In the genomic region with DNA sequence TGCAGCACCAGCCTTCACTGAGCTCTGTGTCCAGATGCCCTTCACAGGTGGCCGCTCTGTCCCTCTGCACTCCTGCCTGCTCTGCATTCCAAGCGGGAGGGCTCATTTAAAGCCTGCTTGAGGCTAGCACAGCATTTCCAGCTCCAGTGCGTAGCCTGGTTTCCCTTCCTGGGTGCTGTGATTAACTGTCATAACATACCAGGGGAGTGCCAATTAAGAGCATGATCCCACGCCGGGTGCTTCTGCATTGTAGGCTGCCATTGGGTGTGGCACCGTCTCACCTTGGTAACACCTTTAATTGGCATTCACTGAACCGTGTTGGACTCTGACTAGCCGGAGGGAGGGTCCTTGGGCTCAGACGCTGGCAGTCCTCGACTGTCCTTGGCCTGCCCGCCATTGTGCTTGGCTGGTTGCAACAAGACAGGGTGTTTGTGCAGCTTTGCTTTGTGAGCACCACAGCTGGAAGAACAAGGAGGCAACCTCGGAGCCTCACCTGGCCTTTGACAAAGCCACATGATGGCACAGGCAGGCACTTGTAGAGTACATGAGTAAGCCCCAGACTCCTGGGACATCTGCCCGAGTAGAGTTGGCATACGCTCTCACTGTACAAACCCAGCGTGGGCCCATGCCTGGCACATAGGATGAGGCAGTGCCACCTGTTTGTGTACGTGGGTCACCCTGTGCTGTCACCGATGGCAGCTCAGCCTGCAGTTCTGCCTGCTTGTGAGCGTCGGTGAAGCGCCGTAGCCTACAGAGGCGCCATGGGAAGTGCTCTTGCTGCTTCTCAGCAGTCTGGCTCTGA, we compare ENCODE assay signal across 9 mouse cellular contexts. TPM values are rescaled to one million over a fixed set of nuclear protein-coding genes. Genes with fewer than 3 reads are reported as not detected.
DNase-seq lines count a peak whose midpoint lies in the region; ATAC-seq and TF ChIP-seq lines count a peak whose summit lies in the region.
"Had no signal": no experiment of that assay in that cellular context is flagged by ENCODE, and none has a peak within 500 bp of the region (broad histone marks: within the 10 kb centered on the region; RNA-seq: fewer than 3 reads in every experiment).

No protein-coding gene starts in this region.

- no peak for ATAC-seq in heart, embryonic 13.5 days (ENCODE audit: extremely low read depth, insufficient number of reproducible peaks, low FRiP score, low TSS enrichment)
- ATAC-seq in Patski, result peak; percentile 20
- no peak for ATAC-seq in forebrain, embryonic 14.5 days
- no peak for ATAC-seq in liver, embryonic 11.5 days (replicated peaks; ENCODE audit: low FRiP score)

- no peak for TF ChIP-seq CTCF in Patski (IDR thresholded peaks at IDR 0.05)

- intact Hi-C loops in heart, postnatal 36 days (cut with DNase I), result loop anchor here (10.0 kb wide), 1 partner anchor 492 kb away; a partner anchor contains a TSS

- no peaks in the 10 kb centered on the region for H3K36me3 ChIP-seq in heart, embryonic 13.5 days
- no peaks in the 10 kb centered on the region for H3K36me3 ChIP-seq in forebrain, embryonic 14.5 days (ENCODE audit: control insufficient read depth, insufficient read depth, low read length)
- H3K36me3 ChIP-seq in liver, embryonic 11.5 days (ENCODE audit: control insufficient read depth, insufficient read depth, low read length), result no peaks in the 10 kb centered on the region

- no peaks in the 10 kb centered on the region for H3K9me3 ChIP-seq in heart, embryonic 13.5 days
- H3K9me3 ChIP-seq in forebrain, embryonic 14.5 days (replicated peaks; ENCODE audit: control insufficient read depth, low read length), result no peaks in the 10 kb centered on the region
- no peaks in the 10 kb centered on the region for H3K9me3 ChIP-seq in liver, embryonic 11.5 days (ENCODE audit: control insufficient read depth, low read length)

- peak overlapping the region; percentile 38; the same call in 1 of the 2 replicates for H3K9ac ChIP-seq in heart, embryonic 13.5 days
- H3K9ac ChIP-seq in forebrain, embryonic 14.5 days (ENCODE audit: low read length), result peak overlapping the region; percentile 25; the same call in 1 of the 2 replicates
- no peak overlapping the region for H3K9ac ChIP-seq in liver, embryonic 11.5 days (ENCODE audit: low read depth, low read length)

- in situ Hi-C loops in Patski (cut with MboI; ENCODE audit: low pct_unique_long_range_greater_than_20kb), result no loop called here

- H3K27me3 ChIP-seq in heart, embryonic 13.5 days (replicated peaks), result no peaks in the 10 kb centered on the region
- H3K27me3 ChIP-seq in Patski, result no peaks in the 10 kb centered on the region
- no peaks in the 10 kb centered on the region for H3K27me3 ChIP-seq in forebrain, embryonic 14.5 days (replicated peaks; ENCODE audit: control insufficient read depth, insufficient read depth, low read length)
- H3K27me3 ChIP-seq in liver, embryonic 11.5 days (replicated peaks; ENCODE audit: control insufficient read depth, insufficient read depth, low read length), result no peaks in the 10 kb centered on the region
- H3K27me3 ChIP-seq: CH12.LX had no signal

- POLR2A ChIA-PET in Patski (lab: Charles Lee), result interaction anchor here (1.0 kb wide), 1 partner anchor 46 kb away, joined by 3 read pairs; no protein-coding TSS in a partner anchor

- no peak for DNase-seq in heart, postnatal 36 days
- DNase-seq in Patski (ENCODE audit: low read depth, low spot score) (no peak), liver (no peak)
- DNase-seq in forebrain, embryonic 14.5 days (ENCODE audit: low spot score), result peak; percentile 43
- peak; percentile 78 to 86 for DNase-seq in kidney, postnatal 36 days
- DNase-seq in urinary bladder, postnatal 36 days (ENCODE audit: low spot score in 2 of 2), result no peak
- DNase-seq in liver, embryonic 11.5 days (ENCODE audit: low spot score), result no peak

- H3K4me2 ChIP-seq in heart, embryonic 13.5 days, result no peak overlapping the region
- no peak overlapping the region for H3K4me2 ChIP-seq in forebrain, embryonic 14.5 days (ENCODE audit: low read length)
- H3K4me2 ChIP-seq in liver, embryonic 11.5 days, result no peak overlapping the region

- H3K27ac ChIP-seq in heart, embryonic 13.5 days (replicated peaks), result peak overlapping the region; percentile 42
- no peak overlapping the region; the same call in 1 of the 2 replicates for H3K27ac ChIP-seq in forebrain, embryonic 14.5 days (ENCODE audit: low read depth, low read length)
- H3K27ac ChIP-seq in liver, embryonic 11.5 days (ENCODE audit: low read depth, low read length), result no peak overlapping the region

- no peak overlapping the region for H3K4me3 ChIP-seq in heart, embryonic 13.5 days
- no peak overlapping the region for H3K4me3 ChIP-seq in forebrain, embryonic 14.5 days (ENCODE audit: low read depth, low read length)
- no peak overlapping the region for H3K4me3 ChIP-seq in liver, embryonic 11.5 days (ENCODE audit: low read depth, low read length)

- 81% methylated on average over 22 of the region's 22 CpGs for WGBS in heart, embryonic 13.5 days
- 64% methylated on average over 22 of the region's 22 CpGs for WGBS in forebrain, embryonic 14.5 days
- WGBS in liver, embryonic 11.5 days, result 86% methylated on average over 22 of the region's 22 CpGs

- CTCF ChIA-PET in Patski (lab: Charles Lee), result interaction anchor here (0.8 to 1.1 kb wide), 2 partner anchors 10 to 38 kb away, joined by 3 to 4 read pairs; no protein-coding TSS in a partner anchor

- H3K4me1 ChIP-seq in heart, embryonic 13.5 days, result peaks cover 86% of the 10 kb centered on the region
- peaks cover 38% of the 10 kb centered on the region for H3K4me1 ChIP-seq in forebrain, embryonic 14.5 days (ENCODE audit: control insufficient read depth, insufficient read depth, low read length)
- H3K4me1 ChIP-seq in liver, embryonic 11.5 days (replicated peaks; ENCODE audit: control insufficient read depth, insufficient read depth, low read length), result peaks cover 37% of the 10 kb centered on the region

RNA-seq across cellular contexts. Expression of a gene that starts 57.4 kb away (rescaled TPM):
- 0.49 and 0.55 TPM in 2 replicates for polyA plus RNA-seq in heart, embryonic 13.5 days (2015; fragmentation: Nextera tagmentation; extraction: Ambion mirVana)
- total RNA-seq in heart, postnatal 36 days (2021), result not detected
- 0.05 TPM for polyA plus RNA-seq in Patski (2021)
- 1.6 TPM in 2 replicates for polyA plus RNA-seq in forebrain, embryonic 14.5 days (2014; fragmentation: Nextera tagmentation; extraction: Ambion mirVana)
- polyA plus RNA-seq in liver, embryonic 11.5 days (2014; fragmentation: Nextera tagmentation; extraction: Ambion mirVana), result 0.61 and 0.97 TPM in 2 replicates
- total RNA-seq: CH12.LX had no signal

Comparison
In these comparisons a context has a peak if more than half of its experiments do, and no peak if none do; other contexts are left out.
1. DNase-seq: peak in forebrain, embryonic 14.5 days (single experiment) and kidney, postnatal 36 days (2 of 2); none in heart, postnatal 36 days (0 of 2), Patski (single experiment), urinary bladder, postnatal 36 days (0 of 2), liver, embryonic 11.5 days (single experiment) and liver (single experiment).